Mouse (Mus musculus): ENCODE data around the gene Sgsm2.
"Not testable (repeated sequence)": the region's sequence is repeated elsewhere in the genome, so short reads cannot be mapped to it uniquely, and the experiment has no call there.

The Sgsm2 gene

DNA sequence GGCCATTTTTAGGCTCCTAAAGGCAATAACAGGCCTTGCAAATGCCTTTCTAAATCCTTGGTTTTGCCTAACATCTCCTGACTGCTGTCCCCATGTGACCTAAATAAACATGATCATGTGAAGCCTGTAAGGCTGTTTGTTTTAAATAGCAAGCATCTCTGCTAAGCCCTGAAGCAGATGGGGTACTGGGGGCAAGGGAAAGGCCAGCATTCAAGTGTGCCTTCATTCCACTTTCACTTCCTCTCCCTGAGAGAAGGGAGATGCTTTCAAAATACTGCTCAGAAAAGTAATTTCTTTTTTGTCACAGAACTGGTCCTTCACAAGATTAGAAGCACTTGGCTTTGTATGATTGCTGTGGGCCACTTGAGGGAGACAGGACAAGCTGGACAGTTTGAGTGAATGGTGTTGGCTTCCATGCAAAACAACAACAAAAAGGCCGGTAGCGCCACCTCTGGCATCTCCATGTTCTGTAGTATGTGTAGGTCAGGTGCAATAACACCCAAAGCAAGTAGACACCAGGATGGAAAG is 68.4 kb downstream of the Sgsm2 start:
- peak in 1 of 2 experiments; percentile 38 for DNase-seq

DNA sequence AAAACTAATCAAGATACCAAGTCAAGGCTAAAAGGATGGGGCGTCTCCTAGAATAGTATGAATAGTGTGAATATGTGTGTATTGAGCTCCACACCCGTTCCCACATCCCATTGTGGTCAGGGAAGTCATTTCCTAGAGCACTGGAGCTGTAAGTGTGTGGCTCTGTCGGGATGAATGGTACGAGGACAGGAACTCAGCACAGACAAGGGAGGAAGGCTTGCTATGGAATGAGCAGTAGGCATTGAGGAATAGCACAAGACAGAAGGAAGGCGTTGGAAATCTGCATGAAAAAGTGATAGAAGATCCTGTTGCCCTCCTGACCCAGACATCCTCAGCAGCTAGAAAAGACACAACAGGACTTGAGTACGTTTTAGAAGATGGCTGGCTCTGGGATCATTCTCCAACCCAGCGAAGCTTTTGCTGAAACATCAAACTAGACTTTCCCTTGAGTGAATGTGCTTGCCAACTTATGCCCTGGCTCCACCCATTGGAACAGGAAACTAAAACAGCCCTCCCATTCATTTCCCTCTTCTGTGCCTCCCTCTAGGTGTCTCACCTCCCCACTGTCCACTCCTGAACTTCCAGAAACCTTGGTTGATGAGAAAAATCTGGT is 69.0 kb downstream of the Sgsm2 start:
- no peak for DNase-seq

DNA sequence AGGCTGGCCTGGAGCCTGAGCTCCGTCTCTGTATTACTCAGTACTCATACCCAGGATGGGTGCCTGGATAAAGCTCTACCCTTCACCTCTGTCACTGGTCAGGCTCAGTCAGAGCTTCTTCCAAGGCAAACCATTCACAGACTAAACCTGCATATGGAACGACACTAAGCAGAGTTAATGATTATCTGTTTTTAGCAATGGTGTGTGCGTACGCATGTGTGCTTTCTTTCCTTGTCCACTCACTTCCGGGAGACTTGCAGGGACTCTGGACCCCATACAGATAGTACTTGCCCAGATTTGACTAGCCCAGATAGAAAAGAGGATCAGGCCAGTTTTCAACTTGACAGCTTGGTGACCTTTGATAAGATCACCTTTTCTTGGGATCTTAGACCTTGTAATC is 70.2 kb downstream of the Sgsm2 start:
- no peak for DNase-seq

DNA sequence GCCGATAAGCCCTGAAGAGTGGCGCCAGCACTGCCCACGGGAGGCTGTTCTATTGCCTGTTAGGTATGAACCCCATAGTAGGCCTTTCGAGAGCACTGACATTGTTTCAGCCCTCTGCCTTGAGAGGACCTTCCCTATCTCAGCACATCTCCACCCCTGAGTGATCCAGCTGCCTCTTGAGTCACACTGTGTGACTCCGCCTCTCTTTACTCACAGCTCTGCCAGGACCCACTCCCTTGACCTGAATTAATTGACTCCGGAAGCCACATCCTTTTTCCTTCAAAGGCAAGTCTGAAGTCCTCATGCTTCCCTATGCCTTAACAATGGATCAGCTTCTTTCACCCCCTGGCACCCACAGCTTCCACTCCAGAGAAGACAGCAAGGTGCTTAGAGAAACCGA is 70.7 kb downstream of the Sgsm2 start:
- no peak for DNase-seq

DNA sequence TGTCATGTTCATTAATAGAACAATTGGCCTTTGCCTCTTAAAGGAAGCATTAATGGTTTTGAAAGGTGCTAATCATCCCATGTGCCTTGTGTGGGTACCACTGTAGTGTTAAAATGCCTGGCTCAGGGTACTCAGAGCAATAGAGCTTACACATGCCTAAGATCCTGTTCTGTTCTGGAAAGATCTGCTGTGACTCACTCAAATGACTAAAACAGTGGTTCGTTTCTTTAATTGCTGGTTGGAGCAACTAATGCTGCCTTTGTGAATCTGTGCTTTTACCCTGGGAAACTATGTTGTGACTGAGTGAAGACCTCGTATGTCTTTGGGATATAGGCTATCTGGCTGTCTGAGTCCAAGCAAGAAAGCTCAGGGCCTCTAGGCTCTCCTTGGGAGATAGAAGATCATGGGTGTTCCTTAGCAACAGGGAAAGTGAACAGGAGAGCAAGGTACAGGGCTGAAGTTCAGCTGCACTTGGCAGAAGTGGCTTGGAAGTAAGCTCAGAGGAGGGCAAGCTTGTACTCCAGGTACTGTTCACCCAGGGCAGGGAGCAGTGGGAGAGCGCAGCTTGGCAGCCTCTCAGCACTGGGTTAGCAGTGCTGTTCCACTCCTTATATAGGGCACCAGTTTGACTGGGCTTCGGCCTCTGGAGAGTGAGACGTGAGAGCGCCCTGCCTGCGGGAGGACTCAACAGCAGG is 74.0 kb downstream of the Sgsm2 start:
- DNase-seq: no peak

DNA sequence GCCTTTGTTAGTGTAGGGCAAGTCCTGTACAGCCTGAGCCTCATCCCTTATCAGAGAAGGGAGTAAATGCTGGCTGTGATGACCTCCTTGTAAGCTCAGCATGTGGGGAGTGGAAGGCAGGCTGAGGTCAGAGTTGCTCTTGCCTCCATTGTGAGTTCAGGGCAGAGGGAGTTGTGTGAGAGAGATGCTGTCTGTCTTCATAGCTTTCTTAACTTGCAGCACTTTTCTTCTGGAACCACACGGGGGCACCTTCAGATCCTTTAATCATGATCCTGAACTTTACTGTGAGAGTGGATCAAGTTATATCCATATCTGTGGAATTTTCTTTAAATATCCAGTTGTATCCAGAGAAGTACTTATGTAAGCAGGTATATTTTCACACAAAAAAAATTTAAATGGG is 75.4 kb downstream of the Sgsm2 start:
- DNase-seq: peak in 1 of 2 experiments; percentile 53

DNA sequence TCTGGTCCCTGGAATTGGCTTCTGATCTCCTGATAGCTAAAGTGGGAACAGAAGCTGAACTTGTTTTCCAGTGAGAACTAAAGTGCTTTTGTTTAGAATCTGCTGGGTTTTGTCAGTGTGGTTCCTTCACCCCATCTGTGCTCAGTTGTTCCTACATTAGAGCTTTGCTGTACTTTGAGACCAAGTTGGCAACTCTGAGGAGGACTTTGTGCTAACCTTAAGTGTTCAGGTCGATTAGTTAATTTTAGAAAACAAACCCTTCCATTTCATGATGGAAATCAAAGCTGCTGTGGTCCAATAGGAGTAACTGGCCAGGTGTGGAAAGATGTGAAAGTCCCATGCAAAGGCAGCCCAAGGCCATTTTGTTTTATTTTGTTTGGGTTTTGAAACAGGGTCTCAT is 75.9 kb downstream of the Sgsm2 start:
- DNase-seq: no peak

DNA sequence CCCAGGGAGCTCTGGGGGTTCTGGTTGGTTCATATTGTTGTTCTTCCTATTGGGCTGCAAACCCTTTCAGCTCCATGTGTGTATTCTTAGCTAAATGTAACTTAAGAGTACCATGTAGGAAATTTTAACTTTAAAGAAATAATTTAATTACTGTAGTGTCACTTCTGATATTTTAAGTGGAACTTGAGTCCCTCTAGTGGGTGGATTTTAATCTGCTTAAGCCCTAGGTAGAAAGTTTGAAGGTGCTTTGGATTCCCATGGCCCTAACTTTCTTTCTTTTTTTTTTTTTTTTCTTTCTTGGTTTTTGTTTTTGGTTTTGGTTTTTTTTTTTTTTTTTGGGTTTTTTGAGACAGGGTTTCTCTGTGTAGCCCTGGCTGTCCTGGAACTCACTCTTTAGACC is 81.1 kb downstream of the Sgsm2 start:
- DNase-seq: no peak

DNA sequence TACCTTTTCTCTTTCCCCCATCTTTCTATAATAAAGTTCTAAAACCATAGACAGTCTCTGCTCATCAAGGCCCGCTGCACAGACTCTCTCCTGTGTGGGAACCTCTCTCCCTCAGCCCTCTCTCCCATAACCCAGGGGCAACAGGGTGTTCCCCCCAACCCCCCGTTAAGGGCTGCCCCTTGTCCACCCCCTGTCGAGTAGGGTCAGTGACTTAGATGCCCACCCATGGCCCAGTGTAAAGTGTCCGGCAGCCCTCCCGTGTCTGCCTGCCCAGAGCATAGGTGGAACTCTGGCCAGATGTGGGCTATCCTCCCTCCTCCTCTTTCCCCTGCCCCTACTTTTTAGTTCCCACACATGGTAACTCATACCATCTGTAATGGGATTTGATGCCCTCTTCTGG is 85.3 kb downstream of the Sgsm2 start:
- no peak for DNase-seq

DNA sequence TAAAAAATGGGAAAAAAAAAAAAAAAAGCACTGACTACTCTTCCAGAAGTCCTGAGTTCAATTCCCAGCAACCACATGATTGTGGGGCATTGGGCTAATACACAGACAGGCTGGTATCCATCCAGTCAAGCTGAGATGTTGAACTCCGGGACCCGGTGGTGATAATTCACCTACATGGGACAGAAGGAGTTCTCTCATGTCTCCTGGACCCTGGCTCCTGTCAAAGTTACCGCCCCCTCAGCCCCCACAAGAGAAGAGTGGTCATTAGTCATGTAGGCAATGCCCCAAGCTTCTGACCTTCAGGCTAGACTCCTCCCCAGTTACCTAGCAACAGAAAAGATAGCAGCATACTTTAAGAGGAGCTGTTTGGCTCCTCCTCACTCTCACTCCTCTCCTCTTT is 85.8 kb downstream of the Sgsm2 start:
- not testable (repeated sequence) for DNase-seq

DNA sequence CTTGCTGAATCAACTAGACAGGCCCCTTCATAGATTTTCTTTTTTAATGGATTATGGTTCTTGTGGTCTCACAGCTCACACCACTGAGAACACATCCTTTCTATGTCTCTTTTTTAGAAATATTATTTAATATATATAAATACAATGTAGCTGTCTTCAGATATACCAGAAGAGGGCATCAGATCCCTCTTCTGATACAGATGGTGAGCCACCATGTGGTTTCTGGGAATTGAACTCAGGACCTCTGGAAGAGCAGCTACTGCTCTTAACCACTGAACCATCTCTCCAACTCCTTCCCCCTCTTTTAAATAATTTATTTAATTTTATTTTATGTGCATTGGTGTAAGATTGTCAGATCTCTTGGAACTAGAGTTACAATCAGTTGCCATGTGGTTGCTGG is 86.7 kb downstream of the Sgsm2 start:
- DNase-seq: no peak

DNA sequence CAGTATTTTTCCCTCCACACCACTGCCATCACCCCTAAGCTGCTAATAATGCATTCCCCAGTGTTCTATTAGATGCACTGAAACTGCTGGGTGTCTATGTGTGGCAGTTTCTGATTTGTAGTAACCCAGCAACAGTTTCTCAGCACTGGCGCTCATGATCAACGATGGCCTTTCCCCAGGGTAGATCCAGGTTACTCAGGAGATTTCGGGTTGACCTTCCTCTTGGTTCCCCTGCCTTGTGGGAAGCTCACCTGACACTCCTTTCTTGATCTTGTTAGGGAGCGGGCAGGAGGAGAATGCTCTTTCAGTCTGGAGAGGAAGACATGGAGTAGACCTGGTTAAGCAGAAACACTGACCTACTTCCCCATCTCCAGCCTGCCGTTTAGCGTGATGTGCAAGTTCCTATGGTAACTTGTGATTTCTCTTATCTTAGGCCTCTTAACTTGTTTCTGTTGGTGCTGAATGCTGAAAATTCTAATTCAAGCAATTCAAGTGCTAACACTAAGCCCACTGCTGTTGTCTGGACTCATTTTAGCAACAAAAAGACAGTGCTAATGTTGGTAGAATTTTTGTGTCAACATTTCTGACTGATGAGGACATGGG is 88.5 kb downstream of the Sgsm2 start:
- DNase-seq: no peak

DNA sequence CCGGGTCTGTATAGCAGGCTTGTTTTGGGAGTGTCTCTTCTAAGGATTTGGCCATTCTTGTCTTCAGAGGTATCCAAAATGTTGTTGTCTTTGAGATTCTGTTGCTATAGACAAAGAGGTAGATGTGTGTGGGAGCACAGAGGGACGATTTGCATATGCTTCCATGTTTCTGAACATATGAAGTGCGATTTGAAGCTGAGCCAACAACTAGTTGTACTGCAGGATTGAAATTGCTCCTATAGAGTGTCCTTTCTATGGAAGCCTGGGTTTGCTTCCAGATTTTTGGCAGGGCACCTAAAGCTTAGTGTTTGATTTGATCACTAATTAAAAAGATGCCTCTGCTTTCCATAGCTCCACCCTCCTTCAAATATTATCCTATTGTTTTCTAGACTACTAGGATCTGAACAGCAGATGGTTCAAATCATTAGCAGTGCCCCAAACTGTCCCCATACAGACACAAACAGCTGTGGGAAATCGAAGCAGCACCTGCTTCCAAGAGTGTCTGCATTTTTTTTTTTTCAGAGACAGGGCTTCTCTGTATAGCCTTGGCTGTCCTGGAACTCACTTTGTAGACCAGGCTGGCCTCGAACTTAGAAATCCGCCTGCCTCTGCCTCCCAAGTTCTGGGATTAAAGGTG is 89.5 kb downstream of the Sgsm2 start:
- DNase-seq: no peak

DNA sequence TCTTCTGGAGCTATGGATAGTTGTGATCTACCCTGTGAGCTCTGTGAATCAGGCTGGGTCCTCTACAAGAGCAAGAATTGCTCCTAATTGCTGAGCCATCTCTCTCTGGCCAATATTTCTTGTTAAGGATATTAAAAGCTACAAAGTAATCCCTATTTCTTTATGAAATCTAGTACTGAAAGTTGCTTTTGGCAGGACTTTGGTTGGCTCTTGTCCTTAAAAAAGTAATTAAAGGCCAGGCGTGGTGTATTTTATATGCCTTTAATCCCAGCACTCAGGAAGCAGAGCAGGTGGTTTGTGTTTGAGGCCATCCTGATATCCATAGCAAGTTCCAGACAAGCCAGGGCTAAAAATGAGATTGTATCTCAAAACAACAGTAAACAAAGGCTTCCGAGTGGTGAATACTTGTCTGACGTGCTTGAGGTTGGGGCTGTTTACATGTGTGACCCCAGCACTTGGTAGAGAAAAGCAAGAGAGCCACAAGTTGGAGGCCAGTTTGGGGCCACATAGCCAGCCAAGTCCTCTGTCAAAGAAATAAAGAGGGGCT is 92.7 kb downstream of the Sgsm2 start:
- no peak for DNase-seq

DNA sequence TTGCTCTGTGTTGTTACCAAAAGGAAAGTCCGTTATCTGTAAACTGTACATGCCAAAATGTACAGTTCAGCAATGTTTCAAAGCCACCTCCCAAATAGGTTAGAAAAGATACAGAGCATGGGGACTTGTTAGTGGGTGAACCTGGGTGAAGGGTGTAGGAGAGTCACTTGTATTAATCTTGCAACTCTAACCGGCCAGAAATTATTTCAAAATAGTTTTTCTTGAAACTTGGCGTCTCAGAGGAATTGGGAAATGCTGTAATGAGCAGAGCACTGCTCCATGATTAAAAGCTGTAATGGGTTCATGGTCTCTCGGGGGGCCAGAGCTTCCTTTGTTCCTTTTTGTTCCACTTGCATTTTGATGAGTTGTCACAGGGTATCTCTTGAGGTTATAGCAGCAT is 96.2 kb downstream of the Sgsm2 start:
- no peak for DNase-seq
